Mouse (Mus musculus): ENCODE data around the gene Mob4.

The Mob4 gene

GRCm38 (mm10) chr1:55133173-55133572 is 2.1 kb downstream of the Mob4 start:
- no peak for DNase-seq

DNA sequence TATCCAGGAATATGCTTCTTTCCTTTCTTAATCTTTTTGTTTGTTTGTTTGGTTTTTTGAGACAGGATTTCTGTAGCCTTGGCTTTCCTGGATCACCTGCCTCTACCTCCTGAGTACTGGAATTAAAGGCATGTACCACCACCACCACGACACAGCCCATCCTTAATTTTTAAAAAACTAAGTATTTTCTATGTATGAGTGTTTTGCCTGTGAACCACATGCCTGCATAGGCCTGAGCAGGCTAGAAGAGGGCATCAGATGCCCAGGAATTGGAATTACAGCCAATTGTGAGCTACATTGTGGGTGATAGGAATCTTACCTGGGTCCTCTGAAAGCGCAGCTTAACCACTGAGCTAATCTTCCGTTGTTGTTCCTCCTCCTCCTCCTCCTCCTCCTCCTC is 3.3 kb downstream of the Mob4 start:
- no peak for DNase-seq

GRCm38 (mm10) chr1:55135846-55136245 is 4.8 kb downstream of the Mob4 start:
- no peak for DNase-seq

GRCm38 (mm10) chr1:55144338-55144737 is 13.3 kb downstream of the Mob4 start:
- DNase-seq = no peak

DNA sequence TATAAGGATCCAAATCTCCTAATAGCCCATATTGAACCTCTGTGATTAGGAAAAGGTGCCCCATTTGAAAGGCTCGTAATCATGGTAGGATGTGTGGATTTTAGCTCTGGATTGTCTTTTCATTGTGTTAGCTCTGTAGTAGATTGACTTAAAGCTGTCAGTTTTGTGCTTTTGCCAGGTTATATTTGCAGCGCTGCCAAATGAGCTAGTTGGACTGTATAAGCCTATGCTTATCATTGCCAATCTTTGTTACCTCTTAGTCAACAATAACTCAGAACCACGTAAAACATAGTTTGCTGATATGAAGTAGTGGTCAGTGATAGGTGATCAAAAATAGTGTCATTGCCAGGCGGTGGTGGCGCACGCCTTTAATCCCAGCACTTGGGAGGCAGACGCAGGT is 14.5 kb downstream of the Mob4 start:
- peak; percentile 42 for DNase-seq

DNA sequence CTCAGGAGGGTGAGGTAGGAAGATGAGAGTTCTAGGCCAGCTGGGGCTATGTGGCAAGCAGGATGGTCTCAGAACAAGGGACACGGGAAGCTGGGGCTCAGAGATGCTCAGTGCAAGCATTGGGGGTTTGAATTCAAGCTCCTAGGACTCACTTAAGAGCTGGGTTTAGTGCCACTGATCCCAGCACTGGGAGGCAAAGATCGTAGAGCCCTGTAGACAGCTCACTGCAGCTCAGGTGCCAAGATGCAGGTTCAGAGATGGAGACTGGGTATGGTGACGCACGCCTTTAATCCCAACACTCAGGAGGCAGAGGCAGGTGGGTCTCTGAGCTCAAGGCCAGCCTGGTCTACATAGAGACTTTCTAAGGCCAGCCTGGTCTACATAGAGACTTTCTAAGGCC is 26.3 kb downstream of the Mob4 start:
- DNase-seq = no peak

DNA sequence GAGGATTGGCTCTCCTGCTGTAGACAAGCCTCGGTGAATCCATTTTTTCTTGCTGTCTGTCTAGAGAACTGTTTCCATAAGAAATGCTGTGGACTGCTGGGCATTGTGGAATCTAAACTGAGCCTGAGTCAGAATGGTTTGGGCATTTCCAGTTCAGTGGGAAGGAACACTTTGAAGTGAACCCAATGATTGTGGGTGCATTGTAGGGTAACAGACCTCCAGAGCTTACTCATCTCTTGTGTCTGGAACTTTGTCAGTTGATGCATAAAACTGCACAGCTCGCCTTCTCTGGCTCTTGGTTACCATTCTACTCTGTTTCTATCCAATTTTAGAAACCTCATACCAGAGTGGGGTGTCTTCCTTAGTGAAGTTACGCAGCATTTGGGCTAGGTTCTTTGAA is 27.2 kb downstream of the Mob4 start:
- no peak for DNase-seq

DNA sequence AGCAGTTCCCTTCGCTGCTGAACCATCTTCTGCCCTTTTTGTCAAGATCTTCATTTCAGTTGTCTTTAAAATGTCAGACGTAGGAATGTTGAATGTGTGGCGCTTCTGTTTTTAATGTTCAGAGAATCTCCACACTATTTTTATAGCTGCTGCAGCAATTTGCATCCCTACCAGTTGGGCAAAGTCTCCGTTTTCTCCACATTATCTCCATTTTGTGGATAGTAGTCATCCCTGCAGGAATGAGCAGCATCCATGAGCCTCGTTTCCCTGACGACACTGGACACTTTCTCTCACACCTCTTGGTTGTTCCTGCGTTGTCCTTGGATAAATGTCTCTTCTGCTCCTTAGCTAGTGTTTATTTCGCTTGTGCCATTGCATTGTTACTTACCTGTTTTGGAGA is 27.8 kb downstream of the Mob4 start:
- DNase-seq = no peak

DNA sequence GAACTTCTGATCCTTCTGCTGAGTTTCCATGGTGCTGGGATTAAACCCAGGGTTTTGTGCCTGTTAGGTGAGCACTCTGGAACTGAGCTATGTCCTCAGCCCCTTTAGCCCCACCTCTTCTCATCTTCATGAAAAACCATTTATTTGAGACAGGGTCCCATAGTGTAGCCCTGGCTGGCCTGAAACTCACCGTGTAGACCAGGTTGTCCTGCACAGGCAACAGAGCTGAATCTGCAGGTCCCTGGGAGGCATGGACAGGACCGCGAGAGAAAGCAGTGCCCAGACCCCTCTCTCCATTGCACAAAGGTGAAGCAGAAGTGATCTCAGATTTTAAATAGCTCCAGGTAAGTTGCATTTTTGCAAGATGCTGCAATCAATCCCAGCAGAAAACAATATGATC is 29.2 kb downstream of the Mob4 start:
- DNase-seq = no peak

DNA sequence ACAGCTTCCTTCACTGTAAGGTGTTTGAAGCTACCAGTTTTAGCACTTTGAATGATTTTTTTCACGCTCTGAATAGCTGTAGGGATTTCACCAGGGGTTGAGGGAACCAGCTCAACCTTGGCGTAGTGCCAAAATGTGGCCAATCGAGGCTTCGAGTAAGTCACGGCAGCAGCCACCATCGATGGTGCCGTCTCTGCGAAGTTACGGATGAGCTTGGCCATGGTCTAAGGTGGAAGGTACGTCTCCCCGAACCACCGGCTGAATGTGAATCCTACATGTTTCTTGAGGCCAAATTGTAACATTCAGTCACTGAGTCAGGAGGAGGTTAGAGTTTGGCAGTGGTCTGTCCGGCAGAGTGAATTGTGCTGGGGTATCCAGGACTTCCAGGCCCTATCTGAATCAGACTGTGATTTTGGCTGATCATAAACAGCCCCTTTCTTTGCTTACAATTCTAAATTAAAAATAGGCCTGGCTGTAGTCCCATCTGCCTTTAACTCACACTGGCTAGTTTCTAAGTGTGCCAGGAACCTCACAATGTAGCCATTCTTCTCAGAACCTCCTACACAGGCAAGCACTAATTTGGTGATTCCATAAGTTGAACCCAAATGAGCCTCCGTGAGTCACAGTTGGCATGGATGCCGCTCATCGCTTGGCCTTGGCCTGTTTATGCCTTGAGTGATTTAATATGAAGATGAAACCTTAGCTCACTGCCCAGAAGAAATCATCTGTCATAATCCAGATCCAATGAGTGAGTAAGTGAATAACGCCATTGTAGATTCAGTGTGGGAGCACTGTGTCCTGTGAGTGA is 30.0 kb downstream of the Mob4 start:
- DNase-seq = peak; percentile 31

- no peak for DNase-seq
Measured at GRCm38 (mm10) chr1:55161895-55162294, 30.9 kb downstream of the Mob4 start.

GRCm38 (mm10) chr1:55162781-55163180 is 31.8 kb downstream of the Mob4 start:
- no peak for DNase-seq

DNA sequence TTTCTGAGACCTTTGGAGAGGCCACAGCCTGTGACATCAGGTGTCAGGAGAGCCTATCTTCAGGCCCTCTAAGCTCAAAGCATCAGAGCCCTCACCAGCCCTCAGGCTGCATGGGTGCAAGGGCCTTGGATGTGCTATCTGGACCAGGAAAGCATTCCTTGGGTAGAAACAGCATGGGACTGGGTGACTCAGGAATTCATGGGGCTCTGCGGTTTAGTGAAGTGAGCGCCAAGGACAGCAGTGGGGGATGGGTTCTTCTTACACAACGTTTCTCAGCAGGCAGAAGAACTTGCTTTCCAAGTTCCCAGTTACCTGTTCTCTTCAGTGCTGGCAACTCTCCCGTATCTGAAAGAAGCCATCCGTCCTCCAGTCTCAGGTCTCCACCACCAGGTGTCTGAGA is 33.0 kb downstream of the Mob4 start:
- DNase-seq = no peak

DNA sequence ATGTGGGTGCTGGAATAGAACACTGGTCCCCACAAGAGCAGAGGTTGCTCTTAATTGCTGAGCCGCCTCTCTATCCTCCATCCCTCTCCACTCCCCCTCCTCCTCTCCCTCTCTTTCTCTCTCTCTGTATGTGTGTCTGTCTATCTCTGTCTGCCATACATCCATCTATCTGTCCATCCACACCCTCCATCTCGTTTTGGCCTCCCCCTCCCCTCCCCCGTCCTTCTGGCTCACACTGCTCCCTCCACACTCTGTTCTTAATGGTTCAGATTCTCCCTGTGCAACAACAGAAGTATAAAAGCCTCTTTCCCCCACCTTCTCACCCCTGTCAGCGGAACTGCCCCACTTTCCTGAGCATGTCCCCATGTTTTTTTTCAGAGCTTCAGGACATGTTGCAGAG is 36.5 kb downstream of the Mob4 start:
- no peak for DNase-seq

GRCm38 (mm10) chr1:55168591-55168990 is 37.6 kb downstream of the Mob4 start:
- DNase-seq = no peak

GRCm38 (mm10) chr1:55171361-55172325 is 40.6 kb downstream of the Mob4 start:
- no peak for DNase-seq

DNA sequence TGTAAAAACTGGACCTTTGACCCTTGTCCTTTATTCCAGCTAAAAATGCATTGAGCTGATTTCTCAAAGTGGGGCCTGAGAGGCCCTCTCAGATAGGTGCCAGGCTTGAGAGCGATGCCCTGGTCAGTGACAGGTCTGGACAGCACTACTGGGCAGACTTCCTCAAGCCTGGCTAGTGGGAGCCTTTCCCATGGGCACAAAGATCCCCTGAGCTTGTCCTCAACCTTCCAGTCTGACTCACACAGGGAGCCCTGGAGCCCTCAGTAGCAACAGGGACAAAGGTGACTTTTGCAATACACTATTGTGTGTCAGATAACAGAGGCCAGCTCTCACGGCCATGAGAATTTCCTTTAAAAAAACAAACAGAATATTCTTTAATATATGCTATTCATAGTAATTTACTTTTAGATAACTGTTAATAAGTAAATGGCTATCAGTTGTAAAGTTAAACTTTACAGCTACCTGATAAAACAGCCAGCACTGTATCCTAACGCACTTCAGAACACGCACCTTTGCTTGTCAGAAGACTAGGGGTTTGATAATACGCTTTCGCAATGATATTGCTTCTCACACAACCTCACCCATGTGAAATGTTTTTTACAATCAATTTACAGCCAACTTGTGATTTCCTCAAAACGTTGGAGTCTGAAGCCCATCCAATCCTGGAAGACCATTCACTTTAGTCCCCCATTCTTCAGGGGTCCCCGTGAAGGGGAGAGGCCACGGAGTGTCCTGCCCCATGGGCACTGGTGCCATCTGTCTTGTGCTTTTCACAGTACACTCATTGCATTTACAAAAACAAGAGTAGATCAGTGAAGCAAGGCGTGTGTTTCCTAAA is 42.9 kb downstream of the Mob4 start:
- DNase-seq = no peak

GRCm38 (mm10) chr1:55174558-55175034 is 43.6 kb downstream of the Mob4 start:
- DNase-seq = no peak

DNA sequence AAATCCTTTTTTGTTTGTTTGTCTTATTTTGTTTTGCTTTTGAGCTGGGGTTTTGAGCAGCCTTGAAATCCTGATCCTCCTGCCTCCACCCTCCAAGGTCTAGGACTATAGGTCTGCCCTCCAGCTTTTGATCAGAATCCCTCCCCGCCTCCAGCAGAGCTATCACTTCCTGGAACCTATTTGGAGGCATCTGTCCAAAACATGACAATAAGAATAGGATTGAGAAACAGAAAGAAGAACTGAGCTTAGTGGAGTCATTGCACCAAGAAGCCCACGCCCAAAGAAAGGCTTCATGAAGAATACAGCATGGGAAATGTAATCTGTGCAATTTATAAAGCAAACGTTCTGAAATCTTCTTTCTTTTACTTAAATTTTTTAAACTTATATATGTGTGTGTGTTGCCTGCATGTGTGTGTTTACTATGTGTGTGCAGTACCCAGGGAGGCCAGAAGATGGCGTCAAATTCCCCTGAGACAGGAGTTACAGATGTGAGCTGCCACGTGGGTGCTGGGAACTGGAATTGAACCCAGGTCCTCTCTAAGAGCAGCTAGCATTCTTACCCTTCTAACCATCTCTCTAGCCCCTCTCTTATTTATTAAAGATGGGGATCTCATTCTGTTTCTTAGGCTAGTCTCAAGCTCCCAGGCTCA is 49.0 kb downstream of the Mob4 start:
- no peak for DNase-seq

DNA sequence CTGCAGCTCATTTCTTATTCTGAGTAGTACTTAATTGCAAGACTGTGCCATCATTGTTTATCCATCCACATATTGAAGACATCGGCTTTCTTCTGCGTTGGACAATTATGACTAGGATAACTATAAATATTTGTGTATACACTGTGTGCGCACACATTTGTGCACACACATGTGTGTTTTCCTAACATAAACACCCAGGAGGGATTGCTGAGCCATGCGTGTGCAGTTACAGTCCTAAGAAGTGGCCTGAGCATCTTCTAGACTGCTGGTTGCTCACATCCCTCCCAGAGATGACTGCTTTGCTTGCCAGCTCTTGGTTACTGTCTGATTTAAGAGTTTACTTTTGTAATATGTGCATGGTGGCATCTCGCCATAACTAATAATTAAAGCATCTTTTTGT is 51.4 kb downstream of the Mob4 start:
- no peak for DNase-seq

DNA sequence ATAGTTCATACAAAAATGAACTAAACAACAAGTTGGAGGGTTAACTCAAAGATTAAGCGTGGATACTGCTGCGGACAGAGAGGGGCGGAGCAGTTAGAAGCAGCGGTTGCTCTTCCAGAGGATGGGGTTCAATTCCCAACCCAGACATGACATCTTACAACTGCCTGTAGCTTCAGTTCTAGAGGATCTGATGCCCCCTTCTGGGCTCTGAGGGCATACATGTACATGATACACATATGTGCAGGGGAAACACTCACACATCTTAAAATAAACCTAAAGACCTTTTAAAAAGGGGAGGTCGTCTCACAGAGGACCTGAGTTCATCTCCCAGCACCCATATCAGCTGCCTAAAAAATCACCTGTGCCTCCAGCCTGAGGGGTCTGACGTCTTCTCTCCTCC is 54.7 kb downstream of the Mob4 start:
- no peak for DNase-seq

DNA sequence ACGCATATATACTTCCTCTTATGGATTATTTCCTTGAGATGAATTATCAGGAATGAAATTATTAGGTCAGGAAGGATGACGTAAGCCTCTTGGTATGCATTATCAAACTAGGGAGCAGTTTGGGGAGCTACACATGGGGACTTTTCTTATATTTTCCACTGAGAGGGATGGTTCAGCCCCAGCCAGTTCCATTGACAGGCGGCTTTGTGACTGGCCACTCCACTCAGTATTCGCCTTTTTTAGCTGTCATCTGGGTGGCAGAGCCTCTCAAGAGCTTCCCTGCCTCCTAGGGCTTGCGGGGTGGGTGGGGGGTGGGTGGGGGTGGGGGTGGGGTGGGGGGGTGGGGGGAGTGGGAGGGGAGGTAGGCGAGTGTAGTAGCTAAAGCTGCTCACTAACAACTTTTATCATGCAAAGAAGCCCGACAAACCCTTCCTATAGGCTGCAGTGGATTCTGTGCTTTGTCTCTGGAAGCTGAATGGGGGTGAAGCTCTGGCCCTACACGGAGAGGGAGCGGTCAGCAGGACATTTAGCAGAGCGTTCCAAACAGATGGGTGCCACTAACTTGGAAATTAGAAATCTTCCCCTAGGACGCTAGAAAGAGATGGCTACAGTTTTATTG is 55.7 kb downstream of the Mob4 start:
- DNase-seq = no peak
